Mouse (Mus musculus) lung, adult 2 months (tissue): ENCODE data around the gene Enah.

Source experiments
- CTCF ChIP-seq: fragments of 200-500 bp; IDR thresholded peaks from 2 replicates; pipeline ENCODE4 v1.5.1; 2011; ENCODE audit warnings: mild to moderate bottlenecking, low read length, control low read depth; ENCODE audit not compliant: insufficient read depth
- POLR2A ChIP-seq: fragments of 200-500 bp; IDR thresholded peaks from 2 replicates; pipeline ENCODE4 v1.6.1; 2011; ENCODE audit warnings: low read depth, mild to moderate bottlenecking, control low read depth, low read length, borderline replicate concordance; ENCODE audit errors: extremely low read depth

- TF ChIP-seq POLR2A (no peak), CTCF (no peak)
These were observed 69.1 kb downstream of the Enah start for GRCm38 (mm10) chr1:181950721-181951120.
